Mouse (Mus musculus): Measurements from ENCODE around the gene Naxd. TPM values are rescaled to one million over a fixed set of nuclear protein-coding genes. Genes with fewer than 3 reads are reported as not detected.
"Not testable (repeated sequence)": the region's sequence is repeated elsewhere in the genome, so short reads cannot be mapped to it uniquely, and the experiment has no call there.

Gene Naxd
- polyA plus RNA-seq, 1 experiment = 96.5 TPM

- Histone ChIP-seq H3K4me3 (ENCODE audit: insufficient read depth, low read length) (no peak overlapping the region), H3K27ac (ENCODE audit: insufficient read depth, low read length) (no peak overlapping the region), H3K4me1 (ENCODE audit: control insufficient read depth, insufficient read depth, low read length) (peaks cover 2% of the 10 kb centered on the region; the same call in 1 of the 2 replicates)
- TF ChIP-seq POLR2A (IDR thresholded peaks at IDR 0.05; ENCODE audit: extremely low read depth, insufficient read depth, low read length) = no peak
- no peak; the same call in 1 of the 2 replicates for TF ChIP-seq CTCF (IDR thresholded peaks at IDR 0.05; ENCODE audit: extremely low read depth, insufficient read depth, low read length)
Measured at GRCm38 (mm10) chr8:11547063-11547462, 49.8 kb downstream of the Naxd start.

GRCm38 (mm10) chr8:11549706-11550105, 52.4 kb downstream of the Naxd start:
- peaks cover 2% of the 10 kb centered on the region; the same call in 1 of the 2 replicates for H3K4me1 ChIP-seq (ENCODE audit: control insufficient read depth, insufficient read depth, low read length)
- H3K4me3 ChIP-seq (ENCODE audit: insufficient read depth, low read length) = peak overlapping the region; percentile 34
- peak; percentile 37; the same call in 1 of the 2 replicates for TF ChIP-seq CTCF (IDR thresholded peaks at IDR 0.05; ENCODE audit: extremely low read depth, insufficient read depth, low read length)
- TF ChIP-seq POLR2A (IDR thresholded peaks at IDR 0.05; ENCODE audit: extremely low read depth, insufficient read depth, low read length) = no peak
- no peak overlapping the region for H3K27ac ChIP-seq (ENCODE audit: insufficient read depth, low read length)

GRCm38 (mm10) chr8:11550281-11550948, 53.1 kb downstream of the Naxd start, which contains the start of gene Cars2:
TSS of gene Cars2 (minus strand) at chr8:11550783.
- TF ChIP-seq CTCF (IDR thresholded peaks at IDR 0.05; ENCODE audit: extremely low read depth, insufficient read depth, low read length) (no peak), POLR2A (IDR thresholded peaks at IDR 0.05; ENCODE audit: extremely low read depth, insufficient read depth, low read length) (peak; percentile 63)
- peak within 1 kb of the TSS; percentile 69; the same call in 1 of the 2 replicates for H3K27ac ChIP-seq (ENCODE audit: insufficient read depth, low read length)
- peak within 1 kb of the TSS; percentile 34 for H3K4me3 ChIP-seq (ENCODE audit: insufficient read depth, low read length)
- peaks cover 2% of the 10 kb centered on the region; the same call in 1 of the 2 replicates for H3K4me1 ChIP-seq (ENCODE audit: control insufficient read depth, insufficient read depth, low read length)

GRCm38 (mm10) chr8:11551497-11551896, 54.2 kb downstream of the Naxd start:
- not testable (repeated sequence) for H3K4me1 ChIP-seq (ENCODE audit: control insufficient read depth, insufficient read depth, low read length); H3K4me3 ChIP-seq (ENCODE audit: insufficient read depth, low read length); H3K27ac ChIP-seq (ENCODE audit: insufficient read depth, low read length)

- Histone ChIP-seq H3K4me1 (ENCODE audit: control insufficient read depth, insufficient read depth, low read length) (peaks cover 2% of the 10 kb centered on the region; the same call in 1 of the 2 replicates), H3K4me3 (ENCODE audit: insufficient read depth, low read length) (no peak overlapping the region), H3K27ac (ENCODE audit: insufficient read depth, low read length) (no peak overlapping the region)
- TF ChIP-seq POLR2A (IDR thresholded peaks at IDR 0.05; ENCODE audit: extremely low read depth, insufficient read depth, low read length) (no peak), CTCF (IDR thresholded peaks at IDR 0.05; ENCODE audit: extremely low read depth, insufficient read depth, low read length) (no peak)
Measured at GRCm38 (mm10) chr8:11552390-11552789, 55.1 kb downstream of the Naxd start.

GRCm38 (mm10) chr8:11554799-11555719, 57.8 kb downstream of the Naxd start, which contains the start of gene Ing1:
TSS of gene Ing1 (plus strand) at chr8:11555571.
- Histone ChIP-seq H3K4me1 (ENCODE audit: control insufficient read depth, insufficient read depth, low read length) (no peaks in the 10 kb centered on the region; the same call in 1 of the 2 replicates), H3K27ac (ENCODE audit: insufficient read depth, low read length) (peak within 1 kb of the TSS; percentile 97), H3K4me3 (ENCODE audit: insufficient read depth, low read length) (peak within 1 kb of the TSS; percentile 73)
- no peak for TF ChIP-seq CTCF (IDR thresholded peaks at IDR 0.05; ENCODE audit: extremely low read depth, insufficient read depth, low read length)
- peak; percentile 92 for TF ChIP-seq POLR2A (IDR thresholded peaks at IDR 0.05; ENCODE audit: extremely low read depth, insufficient read depth, low read length)

GRCm38 (mm10) chr8:11555720-11556591, 58.6 kb downstream of the Naxd start:
- Histone ChIP-seq H3K4me3 (ENCODE audit: insufficient read depth, low read length) (peak overlapping the region; percentile 73), H3K4me1 (ENCODE audit: control insufficient read depth, insufficient read depth, low read length) (no peaks in the 10 kb centered on the region), H3K27ac (ENCODE audit: insufficient read depth, low read length) (peak overlapping the region; percentile 97)
- peak; percentile 99 for TF ChIP-seq POLR2A (IDR thresholded peaks at IDR 0.05; ENCODE audit: extremely low read depth, insufficient read depth, low read length)
- no peak for TF ChIP-seq CTCF (IDR thresholded peaks at IDR 0.05; ENCODE audit: extremely low read depth, insufficient read depth, low read length)

GRCm38 (mm10) chr8:11556691-11557423, 59.6 kb downstream of the Naxd start:
- Histone ChIP-seq H3K27ac (ENCODE audit: insufficient read depth, low read length) (peak overlapping the region; percentile 78), H3K4me1 (ENCODE audit: control insufficient read depth, insufficient read depth, low read length) (no peaks in the 10 kb centered on the region), H3K4me3 (ENCODE audit: insufficient read depth, low read length) (peak overlapping the region; percentile 73)
- TF ChIP-seq POLR2A (IDR thresholded peaks at IDR 0.05; ENCODE audit: extremely low read depth, insufficient read depth, low read length) = peak; percentile 16; the same call in 1 of the 2 replicates
- no peak for TF ChIP-seq CTCF (IDR thresholded peaks at IDR 0.05; ENCODE audit: extremely low read depth, insufficient read depth, low read length)
